Mouse (Mus musculus): Measurements from ENCODE around the gene Fbxo45.

DNA sequence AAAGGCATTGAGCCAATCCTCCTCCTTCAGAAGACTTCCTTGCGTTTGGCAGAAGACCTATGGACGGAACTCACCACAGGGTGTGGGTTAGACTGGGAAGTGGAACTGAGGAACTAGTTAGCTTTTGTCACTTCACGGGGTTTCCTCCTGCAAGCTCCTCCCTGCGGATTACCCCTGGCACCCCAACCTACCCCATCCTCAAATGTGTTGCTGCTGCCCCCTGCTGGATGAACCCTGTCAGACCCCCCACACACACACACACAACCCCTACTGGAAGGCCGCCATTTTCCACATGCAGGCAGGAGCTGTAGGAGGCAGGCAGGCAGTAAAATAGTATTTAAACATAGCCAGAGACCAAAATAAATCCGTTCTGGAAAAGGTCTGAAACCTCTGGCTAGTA lies 44.3 kb downstream of the Fbxo45 start:
- peak; percentile 67 for TF ChIP-seq CTCF (IDR thresholded peaks at IDR 0.05)
- no peak for TF ChIP-seq EP300 (IDR thresholded peaks at IDR 0.05)

Data from lung, postnatal 0 days (tissue).